Mouse (Mus musculus) cerebellum, adult 11 months (tissue): ENCODE measurements around the gene Pde9a.

Experiments used
- DNase-seq: peaks from one replicate; pipeline ENCODE4 v3.0.0; 2022

Pde9a gene

GRCm38 (mm10) chr17:31433978-31434797 lies 48.2 kb downstream of the Pde9a start:
- no peak for DNase-seq

GRCm38 (mm10) chr17:31434825-31435325 lies 48.9 kb downstream of the Pde9a start:
- no peak for DNase-seq

DNA sequence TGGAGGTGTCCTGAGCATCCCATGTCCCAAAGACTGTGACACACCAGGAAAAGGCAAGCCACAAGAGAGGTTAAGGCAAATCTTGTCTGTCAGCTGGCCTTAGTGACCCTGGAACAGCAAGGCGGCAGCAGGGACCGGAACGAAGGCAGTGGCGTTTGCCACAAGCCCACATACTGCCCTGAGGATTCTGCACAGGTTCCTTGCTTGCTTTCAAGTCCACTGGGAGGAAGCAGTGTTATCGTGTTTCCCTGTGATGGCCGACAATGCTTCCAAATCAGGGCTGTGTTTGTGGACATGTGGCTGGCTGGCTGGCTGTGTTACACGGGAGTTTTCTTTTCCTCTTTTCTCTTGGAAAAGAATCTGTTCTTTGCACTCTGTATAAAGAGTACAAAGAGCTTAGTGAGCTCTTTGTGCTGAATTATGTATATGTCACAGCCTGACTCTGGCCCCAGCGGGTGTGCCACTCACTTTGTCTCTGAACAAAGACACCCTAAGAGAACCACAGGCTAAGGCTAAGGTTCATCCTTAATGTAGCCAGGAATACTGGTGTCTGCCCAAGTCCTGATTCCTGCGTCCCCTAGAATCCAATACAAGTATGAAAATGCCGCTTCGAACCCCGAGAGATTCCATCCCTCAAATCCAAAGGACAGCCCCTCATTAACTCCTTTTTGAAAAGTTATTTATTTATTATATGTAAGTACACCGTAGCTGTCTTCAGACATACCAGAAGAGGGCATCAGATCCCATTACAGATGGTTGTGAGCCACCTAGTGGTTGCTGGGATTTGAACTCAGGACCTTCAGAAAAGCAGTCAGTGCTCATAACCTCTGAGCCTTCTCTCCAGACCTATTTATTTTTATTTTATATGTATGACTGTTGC lies 50.2 kb downstream of the Pde9a start:
- DNase-seq, result no peak

DNA sequence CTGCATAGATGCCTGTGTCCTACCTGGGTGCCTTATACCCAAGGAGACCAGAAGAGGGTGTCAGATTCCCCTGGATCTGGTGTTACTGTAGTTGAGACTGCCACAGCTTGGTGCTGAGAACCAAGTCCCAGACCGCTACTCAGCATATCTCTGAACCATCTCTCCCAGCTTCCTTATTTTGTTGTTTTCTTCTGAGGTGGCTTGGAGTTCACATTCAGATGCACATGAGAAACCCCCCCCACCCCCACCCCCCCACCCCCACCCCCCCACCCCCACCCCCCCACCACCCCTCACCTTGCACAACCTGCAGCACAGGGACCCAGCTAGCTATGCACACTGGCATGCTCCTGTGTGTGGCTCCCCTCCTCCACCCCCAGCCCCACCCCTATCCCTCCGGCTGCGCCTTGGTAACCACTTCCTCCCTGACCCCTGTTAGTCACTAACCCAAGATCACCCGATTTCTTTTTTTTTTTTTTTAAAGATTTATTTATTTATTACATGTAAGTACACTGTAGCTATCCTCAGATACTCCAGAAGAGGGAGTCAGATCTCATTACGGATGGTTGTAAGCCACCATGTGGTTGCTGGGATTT lies 50.9 kb downstream of the Pde9a start:
- no peak for DNase-seq

DNA sequence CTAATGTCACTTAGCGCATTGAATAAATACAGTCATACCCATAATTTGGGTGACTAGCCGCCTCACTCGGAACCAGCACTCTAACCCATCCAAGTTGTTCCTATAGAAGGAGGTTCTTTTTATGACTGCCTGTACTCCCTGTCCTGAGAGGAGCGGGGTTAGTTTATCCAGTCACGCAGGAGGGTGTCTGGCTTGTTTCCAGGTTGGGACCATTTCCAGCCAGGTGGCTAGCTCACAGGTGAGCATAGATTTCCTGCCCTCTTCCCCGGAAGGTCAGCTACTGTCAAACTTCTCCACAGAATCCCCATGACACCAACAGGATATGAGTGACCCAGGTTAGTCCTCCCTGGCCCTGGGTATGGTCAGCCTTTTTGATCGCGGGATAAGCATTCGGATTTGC lies 51.5 kb downstream of the Pde9a start:
- DNase-seq, result no peak

GRCm38 (mm10) chr17:31439978-31440377 lies 54.0 kb downstream of the Pde9a start:
- no peak for DNase-seq

- DNase-seq, result no peak
Measured at GRCm38 (mm10) chr17:31442513-31442912, 56.5 kb downstream of the Pde9a start.

- no peak for DNase-seq
Measured at GRCm38 (mm10) chr17:31444251-31444650, 58.2 kb downstream of the Pde9a start.

- no peak for DNase-seq
Measured at GRCm38 (mm10) chr17:31445061-31445731, 59.2 kb downstream of the Pde9a start.

GRCm38 (mm10) chr17:31447766-31448165 lies 61.8 kb downstream of the Pde9a start:
- no peak for DNase-seq

GRCm38 (mm10) chr17:31448519-31448918 lies 62.5 kb downstream of the Pde9a start:
- no peak for DNase-seq

GRCm38 (mm10) chr17:31450206-31450605 lies 64.2 kb downstream of the Pde9a start:
- no peak for DNase-seq

GRCm38 (mm10) chr17:31451179-31451708 lies 65.2 kb downstream of the Pde9a start:
- peak; percentile 28 for DNase-seq

DNA sequence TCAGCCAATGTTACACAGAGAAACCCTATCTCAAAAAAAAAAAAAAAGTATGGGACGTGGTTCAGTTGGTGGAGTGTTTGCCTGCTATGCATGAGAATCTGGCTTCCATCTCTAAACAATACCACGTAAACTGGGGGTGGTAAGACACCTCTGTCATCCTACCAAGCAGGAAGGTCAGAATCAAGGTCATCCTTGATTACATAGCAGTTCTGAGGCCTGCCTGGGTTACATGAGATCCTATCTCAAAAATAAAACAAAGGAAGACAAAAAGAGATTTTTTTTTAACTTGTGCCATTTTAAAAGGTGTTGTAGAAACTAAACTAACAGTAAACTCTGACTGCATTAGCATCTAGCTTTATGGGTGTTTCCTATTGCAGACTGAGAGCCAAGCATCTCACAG lies 66.8 kb downstream of the Pde9a start:
- no peak for DNase-seq

- no peak for DNase-seq
Measured at GRCm38 (mm10) chr17:31453476-31453875, 67.5 kb downstream of the Pde9a start.

DNA sequence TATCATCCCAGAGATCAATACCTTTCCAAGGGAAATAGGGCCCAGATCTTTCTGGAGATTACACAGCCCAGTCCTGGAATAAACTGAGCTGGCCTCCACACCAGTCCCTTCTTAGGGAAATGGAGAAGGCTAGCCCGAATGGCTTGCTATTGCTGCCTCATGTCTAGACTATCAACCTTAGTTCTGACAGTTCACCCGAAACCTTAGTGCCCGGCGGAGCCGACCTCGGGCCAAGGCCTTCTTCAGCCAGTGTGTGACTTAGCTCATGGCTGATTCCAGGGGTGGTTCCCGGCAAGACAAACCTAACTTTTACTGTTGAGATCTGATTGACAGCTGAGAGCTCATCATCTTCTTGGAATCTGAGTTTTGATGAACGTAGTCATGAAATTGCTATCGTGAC lies 68.0 kb downstream of the Pde9a start:
- DNase-seq, result no peak

GRCm38 (mm10) chr17:31456723-31457567 lies 70.9 kb downstream of the Pde9a start:
- DNase-seq, result peak; percentile 57

- DNase-seq, result no peak
Measured at GRCm38 (mm10) chr17:31460416-31460815, 74.4 kb downstream of the Pde9a start.

GRCm38 (mm10) chr17:31462506-31462905 lies 76.5 kb downstream of the Pde9a start:
- no peak for DNase-seq

GRCm38 (mm10) chr17:31466854-31467253 lies 80.8 kb downstream of the Pde9a start:
- no peak for DNase-seq

DNA sequence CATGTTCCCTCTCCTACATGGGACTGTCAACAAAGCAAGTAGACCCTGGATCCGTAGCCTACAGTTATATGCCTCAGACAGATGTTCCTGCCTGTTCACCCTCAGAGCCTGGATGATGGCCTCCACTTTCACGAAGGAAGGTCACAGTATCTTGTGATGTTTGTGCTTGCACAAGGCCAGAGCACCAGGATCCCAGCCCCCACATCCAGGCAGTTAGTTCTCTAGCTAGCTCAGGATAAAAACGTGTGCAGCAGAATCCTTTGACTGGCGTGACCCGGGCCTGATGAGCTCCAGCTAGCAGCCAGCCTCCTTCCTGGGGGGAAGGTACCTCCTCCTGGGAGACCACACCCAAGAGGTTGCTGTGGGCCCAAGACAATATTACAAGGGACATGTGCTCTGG lies 82.5 kb downstream of the Pde9a start:
- DNase-seq, result no peak
